Mouse (Mus musculus) olfactory bulb, adult 2 months (tissue): ENCODE data around the gene Wnk1.

Source experiments
- CTCF ChIP-seq: fragments of 200-500 bp; IDR thresholded peaks from 2 replicates; pipeline ENCODE4 v1.5.1; 2012; ENCODE audit warnings: low read depth, mild to moderate bottlenecking, low read length, moderate library complexity; ENCODE audit not compliant: insufficient read depth
- POLR2A ChIP-seq: fragments of 200-500 bp; IDR thresholded peaks from 2 replicates; pipeline ENCODE4 v1.6.1; 2012; ENCODE audit warnings: mild to moderate bottlenecking, low read depth, low read length, moderate library complexity; ENCODE audit not compliant: insufficient read depth

- TF ChIP-seq POLR2A (no peak), CTCF (no peak)
Observed at GRCm38 (mm10) chr6:120023746-120024145, 14.7 kb downstream of the Wnk1 start.
